Mouse (Mus musculus): Measurements from ENCODE around the gene Engase.

The Engase gene

DNA sequence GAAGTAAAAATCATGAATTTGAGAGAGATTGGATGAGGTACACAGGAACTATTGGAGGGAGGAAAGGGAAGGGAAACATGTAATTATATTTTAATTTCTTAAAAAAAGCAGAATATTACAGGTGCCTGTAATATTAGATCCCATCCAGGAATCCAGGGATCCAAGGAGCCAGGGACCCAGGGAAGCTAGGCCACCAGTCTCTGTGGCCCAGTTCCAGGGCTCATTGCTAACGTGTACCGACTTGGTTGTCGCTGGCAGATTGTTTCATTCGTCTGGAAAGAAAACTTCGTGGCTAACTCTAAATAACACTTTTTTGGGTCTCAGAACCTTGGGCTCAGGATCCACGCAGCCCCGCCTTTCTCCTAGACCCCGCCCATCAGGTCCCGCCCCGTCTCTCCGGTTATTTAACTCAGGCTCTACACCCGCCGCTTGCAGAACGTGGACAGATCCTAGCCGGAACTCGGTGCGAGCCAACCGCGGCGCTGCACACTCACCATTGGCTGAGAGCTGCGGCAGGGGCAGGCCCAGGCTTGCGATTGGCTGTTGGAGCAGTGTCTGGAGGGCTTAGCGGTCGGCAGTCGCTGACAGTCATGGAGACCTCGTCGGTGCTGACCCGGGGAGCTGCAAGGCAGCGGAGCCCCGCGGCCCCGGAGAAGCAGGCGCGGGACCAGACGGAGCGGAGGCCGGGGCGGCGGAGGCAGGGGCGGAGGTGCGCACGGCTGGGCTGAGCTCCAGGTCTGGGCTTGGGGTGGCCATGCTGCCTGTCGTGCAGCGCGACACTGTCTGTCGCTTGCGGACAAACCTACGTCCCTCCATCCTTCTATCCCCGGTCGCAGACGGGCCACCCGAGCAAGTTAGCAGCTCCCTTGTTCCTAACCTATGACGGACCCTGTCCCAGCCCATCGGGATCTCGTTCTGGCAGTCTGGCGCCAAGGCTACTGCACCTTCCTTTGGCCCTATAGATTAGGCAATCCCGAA is at the start of gene Engase:
TSS of gene Engase (plus strand) at position 434 of the 978 bp plus-strand sequence.
- DNase-seq (ENCODE audit: low spot score) = peak; percentile 96

GRCm38 (mm10) chr11:118427266-118427779 is 49.3 kb upstream of the Engase start:
- no peak for DNase-seq (ENCODE audit: low spot score)

DNA sequence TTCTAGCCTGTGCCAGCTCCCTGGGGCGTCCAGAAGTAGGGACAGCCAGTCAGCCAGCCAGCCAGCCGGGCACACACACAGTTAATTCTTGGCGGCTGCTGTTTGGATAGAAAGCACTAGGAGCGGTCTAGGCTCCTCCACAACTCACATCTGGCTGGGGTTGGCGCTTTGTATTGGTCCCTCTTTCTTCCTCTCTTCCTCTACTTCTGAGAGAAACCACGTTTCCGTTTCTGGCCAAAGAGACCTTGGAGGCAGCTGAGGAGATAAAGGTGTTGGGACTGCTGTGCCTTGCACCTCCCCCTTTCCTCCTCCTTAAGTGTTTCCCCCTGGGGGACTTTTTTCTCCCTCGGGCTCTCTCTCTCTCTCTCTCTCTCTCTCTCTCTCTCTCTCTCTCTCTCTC is 48.6 kb upstream of the Engase start, which contains the start of gene C1qtnf1:
TSS of gene C1qtnf1 (plus strand) at position 218 of the 400 bp plus-strand sequence.
- DNase-seq (ENCODE audit: low spot score) = peak; percentile 13

DNA sequence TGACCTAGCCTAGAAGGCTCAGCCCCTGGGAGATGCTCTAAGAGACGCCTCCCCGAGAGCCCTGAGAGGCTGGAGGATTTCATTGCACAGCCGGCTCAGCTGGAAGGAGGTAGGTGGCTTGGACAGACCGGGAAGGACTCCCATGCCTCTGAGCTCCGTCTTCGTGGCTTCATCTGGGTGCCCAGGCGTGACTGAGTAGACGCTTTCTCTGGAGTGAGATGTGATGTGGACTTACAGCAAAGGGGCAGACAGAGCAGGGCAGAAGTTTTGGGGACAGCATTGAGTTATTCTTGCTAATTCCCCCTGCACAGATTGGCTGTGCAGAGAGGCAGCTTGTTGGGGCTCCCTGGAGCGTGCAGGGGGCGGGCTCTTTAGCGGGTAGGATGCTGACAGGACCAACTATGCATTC is 48.2 kb upstream of the Engase start:
- no peak for DNase-seq (ENCODE audit: low spot score)

DNA sequence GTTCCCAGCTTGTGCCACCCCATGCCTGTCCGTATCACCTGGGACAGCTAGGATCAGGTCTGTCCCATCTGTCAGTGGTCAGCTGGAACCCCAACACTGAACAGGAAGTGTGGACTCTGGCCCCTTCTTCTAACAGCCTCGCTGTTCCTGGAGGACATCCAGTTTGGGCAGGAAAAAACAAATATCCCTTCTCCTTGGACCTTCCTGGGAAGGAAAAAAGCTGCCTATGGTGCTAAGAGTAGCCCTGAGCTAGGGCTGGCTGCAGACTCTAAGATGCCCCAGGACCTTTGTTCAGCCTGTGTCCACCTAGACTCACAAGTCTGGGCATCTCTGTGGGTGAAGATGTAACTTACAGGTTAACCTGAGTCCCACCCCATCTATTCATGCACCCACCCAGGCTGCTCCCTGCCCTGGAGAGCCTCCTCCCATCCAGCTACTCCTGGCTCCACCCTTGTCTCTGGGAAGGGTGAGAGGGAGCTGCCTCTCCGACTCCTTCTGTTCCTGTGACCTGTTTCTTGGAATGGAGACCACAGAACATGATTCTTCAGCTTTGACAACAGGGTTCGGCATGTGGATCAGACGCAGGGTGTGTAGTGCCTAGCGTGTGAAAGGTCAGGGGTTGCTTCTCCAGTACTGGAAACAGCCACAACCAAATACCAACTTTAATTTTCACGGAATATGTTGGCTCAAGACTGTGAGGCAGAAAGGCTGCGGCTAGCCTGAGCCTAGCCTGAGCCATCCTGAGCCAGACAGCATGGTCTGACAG is 47.5 kb upstream of the Engase start:
- DNase-seq (ENCODE audit: low spot score) = no peak

- DNase-seq (ENCODE audit: low spot score) = no peak
These were observed 46.2 kb upstream of the Engase start for GRCm38 (mm10) chr11:118430291-118430885.

GRCm38 (mm10) chr11:118431100-118431948 is 45.3 kb upstream of the Engase start:
- no peak for DNase-seq (ENCODE audit: low spot score)

- no peak for DNase-seq (ENCODE audit: low spot score)
These were observed 43.2 kb upstream of the Engase start for GRCm38 (mm10) chr11:118433398-118433868.

GRCm38 (mm10) chr11:118434093-118434492 is 42.5 kb upstream of the Engase start:
- no peak for DNase-seq (ENCODE audit: low spot score)

GRCm38 (mm10) chr11:118436471-118436935 is 40.1 kb upstream of the Engase start:
- no peak for DNase-seq (ENCODE audit: low spot score)

- DNase-seq (ENCODE audit: low spot score) = no peak
These were observed 37.8 kb upstream of the Engase start for GRCm38 (mm10) chr11:118438665-118439414.

GRCm38 (mm10) chr11:118442691-118443090 is 33.9 kb upstream of the Engase start:
- DNase-seq (ENCODE audit: low spot score) = no peak

- DNase-seq (ENCODE audit: low spot score) = peak; percentile 81
These were observed 33.2 kb upstream of the Engase start for GRCm38 (mm10) chr11:118443201-118443970.

DNA sequence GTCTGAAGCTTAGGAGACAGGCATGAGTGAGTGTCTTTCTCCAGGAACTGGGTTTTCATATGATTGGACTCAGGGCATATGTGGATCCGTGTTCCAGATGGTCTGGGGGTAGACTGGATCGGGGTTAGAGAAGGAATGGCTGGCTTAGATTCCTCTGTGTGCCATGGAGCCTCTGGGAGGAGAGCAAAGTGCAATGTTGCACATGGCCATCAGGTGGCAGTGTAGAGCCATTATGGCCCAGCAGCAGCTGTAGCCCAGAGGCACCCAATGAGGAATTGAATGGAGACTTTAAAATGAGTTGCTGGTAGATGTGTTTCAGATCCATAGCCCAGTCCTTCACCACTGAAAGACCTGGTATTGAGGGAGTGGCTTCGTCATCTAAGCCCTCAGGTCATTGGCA is 30.8 kb upstream of the Engase start:
- peak; percentile 95 for DNase-seq (ENCODE audit: low spot score)

DNA sequence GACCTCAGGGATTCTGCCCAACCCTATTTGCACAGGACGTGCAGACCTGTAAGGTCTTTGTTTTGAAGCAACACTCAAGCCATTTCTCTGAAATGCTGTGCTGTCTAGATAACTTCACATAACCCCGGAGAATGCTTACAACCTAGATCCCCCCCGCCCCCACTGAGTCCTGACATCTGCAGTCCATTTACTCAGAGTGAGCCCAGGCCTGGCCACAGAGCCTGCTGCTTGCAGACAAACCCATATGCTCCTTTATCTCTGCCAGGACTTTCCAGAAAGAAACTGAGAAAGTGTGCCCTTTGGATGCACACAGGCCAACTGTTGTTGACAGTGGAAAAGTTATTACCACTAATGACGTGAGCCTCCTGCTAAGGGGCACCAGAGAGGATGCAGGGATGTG is 29.3 kb upstream of the Engase start:
- no peak for DNase-seq (ENCODE audit: low spot score)

GRCm38 (mm10) chr11:118448385-118448784 is 28.2 kb upstream of the Engase start:
- no peak for DNase-seq (ENCODE audit: low spot score)

GRCm38 (mm10) chr11:118451211-118451610 is 25.4 kb upstream of the Engase start:
- DNase-seq (ENCODE audit: low spot score) = no peak

GRCm38 (mm10) chr11:118452955-118453354 is 23.7 kb upstream of the Engase start:
- no peak for DNase-seq (ENCODE audit: low spot score)

All from retina, embryonic 14.5 days (tissue).